Mouse (Mus musculus): ENCODE measurements around the gene Gm973.
A peak's percentile ranks its signal among the peaks of the same experiment; 100 is the strongest.
"Not testable (repeated sequence)": the region's sequence is repeated elsewhere in the genome, so short reads cannot be mapped to it uniquely, and the experiment has no call there.

The Gm973 gene

GRCm38 (mm10) chr1:59625410-59625809 is 109.3 kb downstream of the Gm973 start:
- DNase-seq (ENCODE audit: low spot score in 2 of 2), result no peak

- DNase-seq (ENCODE audit: low spot score in 2 of 2), result no peak
Observed at GRCm38 (mm10) chr1:59629194-59629593, 113.1 kb downstream of the Gm973 start.

GRCm38 (mm10) chr1:59630356-59630755 is 114.3 kb downstream of the Gm973 start:
- DNase-seq (ENCODE audit: low spot score in 2 of 2), result not testable (repeated sequence)

GRCm38 (mm10) chr1:59631986-59632659 is 116.1 kb downstream of the Gm973 start:
- DNase-seq (ENCODE audit: low spot score in 2 of 2), result no peak

DNA sequence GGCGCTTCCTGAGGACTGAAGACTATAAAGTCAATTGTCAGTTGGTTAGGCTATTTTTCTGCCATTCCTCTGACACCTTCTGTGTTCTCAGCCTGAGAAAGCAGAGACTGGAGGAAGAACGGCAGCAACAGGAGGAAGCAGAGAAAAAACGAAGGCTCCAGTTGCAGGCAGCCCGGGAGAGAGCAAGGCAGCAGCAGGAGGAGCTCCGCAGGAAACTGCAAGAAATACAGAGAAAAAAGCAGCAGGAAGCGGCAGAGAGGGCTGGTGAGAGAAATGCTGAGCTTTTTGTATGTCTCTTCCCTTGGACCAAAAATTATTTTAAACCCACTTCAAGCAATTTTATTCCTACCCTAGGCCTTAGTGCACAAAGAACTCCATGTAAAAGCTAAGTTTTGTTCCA is 117.0 kb downstream of the Gm973 start:
- DNase-seq (ENCODE audit: low spot score in 2 of 2), result no peak

DNA sequence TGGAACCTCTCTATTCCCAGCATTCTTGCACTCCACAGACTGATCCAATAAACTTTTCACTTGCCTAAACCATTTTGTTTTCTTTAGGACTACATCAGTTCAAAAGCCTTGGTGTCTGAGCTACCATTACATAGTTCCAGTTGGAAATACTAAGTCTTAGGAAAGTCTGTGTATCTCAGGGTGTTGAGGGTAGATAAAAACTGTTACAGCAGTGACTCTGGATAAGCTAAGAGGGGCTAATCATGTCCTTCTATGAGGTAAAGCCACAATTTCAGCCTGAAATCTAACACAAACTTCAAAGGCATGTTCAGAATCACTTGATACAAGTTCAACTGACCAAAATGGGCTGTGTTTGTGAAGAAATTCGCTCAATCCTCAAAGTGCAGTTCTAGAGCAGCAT is 120.3 kb downstream of the Gm973 start:
- no peak for DNase-seq (ENCODE audit: low spot score in 2 of 2)

GRCm38 (mm10) chr1:59638371-59638770 is 122.3 kb downstream of the Gm973 start:
- DNase-seq (ENCODE audit: low spot score in 2 of 2), result no peak

DNA sequence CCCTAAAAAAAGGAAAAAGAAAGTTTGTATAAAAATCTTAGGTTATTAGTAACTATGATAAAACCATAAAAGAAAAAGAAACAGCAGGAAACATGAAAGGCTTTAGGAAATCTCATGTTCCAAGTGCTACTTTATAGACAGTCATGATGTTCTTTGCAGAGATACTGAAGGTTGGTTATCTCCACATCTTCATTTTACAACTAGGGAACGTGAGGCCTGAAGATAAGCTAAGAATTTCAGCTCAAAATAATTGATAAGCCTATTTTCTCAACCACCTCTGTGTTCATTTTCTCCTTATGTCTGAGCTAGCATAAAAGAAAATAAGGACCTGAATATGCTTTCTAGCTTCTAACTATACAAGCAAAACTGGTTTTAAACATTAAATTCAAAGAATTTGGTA is 126.4 kb downstream of the Gm973 start:
- DNase-seq (ENCODE audit: low spot score in 2 of 2), result no peak

GRCm38 (mm10) chr1:59646502-59646901 is 130.4 kb downstream of the Gm973 start:
- not testable (repeated sequence) for DNase-seq (ENCODE audit: low spot score in 2 of 2)

DNA sequence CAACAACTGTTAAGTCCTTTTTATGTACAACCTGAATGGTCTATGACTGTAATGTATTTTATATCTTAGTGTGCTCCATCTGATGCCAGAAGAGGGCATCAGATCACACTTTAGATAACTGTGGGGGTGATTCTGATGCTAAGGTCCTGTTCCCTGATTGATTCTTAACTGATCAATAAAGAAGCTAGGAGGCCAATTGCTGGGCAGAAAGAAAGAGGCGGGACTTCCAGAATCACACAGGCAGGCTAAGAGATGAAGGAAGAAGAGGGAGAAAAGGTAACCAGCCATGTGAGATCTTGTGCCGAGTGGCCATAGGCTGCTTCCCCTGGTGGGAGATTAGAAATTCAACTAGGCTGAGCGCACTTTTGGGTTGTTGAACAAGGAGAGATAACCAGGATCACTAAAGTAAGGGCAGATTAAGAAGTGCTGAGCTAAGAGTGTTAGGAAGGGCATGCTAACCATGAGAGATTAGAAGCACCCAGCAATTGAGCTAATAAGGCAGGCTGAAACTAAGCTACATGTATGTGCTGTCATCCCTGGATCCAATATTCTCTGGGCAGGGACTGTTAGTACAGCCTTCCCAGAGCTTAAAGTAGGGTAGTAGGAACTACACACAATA is 135.2 kb downstream of the Gm973 start:
- DNase-seq (ENCODE audit: low spot score in 2 of 2), result no peak

DNA sequence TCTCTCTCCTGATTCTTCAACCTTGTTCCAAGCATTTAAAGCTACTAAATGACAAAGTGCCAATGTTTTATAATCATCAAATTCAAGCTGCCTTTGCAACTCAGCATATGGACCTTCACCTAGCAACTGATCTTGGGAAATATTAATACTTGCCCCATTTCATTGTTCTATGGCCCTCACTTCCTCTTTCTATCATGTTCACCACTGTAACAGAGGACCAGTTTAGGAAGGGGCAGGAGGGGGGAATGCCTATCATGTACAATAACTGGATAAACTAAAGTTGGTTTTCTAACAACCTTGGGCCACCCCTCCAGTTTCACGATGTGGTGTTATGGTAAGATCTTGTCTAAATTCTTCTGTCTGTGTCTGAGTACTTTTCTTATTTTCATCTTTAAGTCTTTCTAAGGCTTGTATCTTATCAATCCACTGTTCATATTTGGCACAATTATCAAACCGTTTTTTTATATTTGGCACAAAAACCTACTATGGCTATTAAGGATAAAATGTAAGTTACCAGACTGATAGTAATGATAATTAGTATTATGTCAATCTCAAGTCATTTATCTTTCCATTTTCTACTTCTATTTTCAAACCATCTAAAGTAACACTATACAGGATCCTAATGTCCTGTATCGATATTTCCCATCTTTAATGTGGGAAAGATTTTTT is 137.3 kb downstream of the Gm973 start:
- no peak for DNase-seq (ENCODE audit: low spot score in 2 of 2)

DNA sequence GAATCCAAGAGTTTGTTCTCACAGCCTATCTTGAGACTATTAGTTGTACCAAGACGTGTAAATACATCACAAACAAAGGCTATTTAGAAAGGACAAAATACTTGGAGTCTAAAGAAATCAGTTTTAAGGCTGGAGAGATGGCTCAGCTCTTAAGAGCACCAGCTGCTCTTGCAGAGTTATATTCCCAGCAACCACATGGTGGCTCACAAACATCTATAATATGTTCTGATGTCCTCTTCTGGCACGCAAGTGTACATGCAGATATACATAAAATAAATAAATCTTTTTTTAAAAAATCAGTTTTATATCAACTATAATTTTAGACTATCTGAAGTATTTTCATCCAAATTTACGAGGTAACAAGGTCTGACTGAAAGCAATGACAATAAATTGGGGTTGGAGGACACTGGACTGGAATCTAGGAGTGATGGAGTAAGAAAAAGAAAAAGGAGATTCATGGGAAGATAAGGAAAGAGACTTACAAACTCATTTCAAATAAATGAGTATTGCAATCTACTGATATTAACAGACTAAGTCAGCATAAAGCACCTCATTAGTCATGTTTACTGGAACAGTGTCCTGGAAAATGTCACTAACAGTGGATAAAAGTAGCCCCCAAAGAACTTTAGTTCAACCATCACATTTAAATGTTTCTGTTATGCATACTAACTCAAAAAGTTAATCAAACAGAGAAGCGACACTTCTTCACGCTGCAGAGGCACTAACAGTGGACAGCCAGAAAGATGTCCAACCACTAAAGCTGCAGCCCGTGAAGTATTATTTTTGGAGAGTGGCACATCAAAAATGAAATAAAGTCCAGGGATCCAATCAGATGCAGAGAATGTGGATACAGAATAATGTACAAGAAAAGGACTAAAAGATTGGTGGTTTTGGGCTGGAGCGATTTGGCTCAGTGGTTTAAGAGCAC is 140.4 kb downstream of the Gm973 start:
- no peak for DNase-seq (ENCODE audit: low spot score in 2 of 2)

DNA sequence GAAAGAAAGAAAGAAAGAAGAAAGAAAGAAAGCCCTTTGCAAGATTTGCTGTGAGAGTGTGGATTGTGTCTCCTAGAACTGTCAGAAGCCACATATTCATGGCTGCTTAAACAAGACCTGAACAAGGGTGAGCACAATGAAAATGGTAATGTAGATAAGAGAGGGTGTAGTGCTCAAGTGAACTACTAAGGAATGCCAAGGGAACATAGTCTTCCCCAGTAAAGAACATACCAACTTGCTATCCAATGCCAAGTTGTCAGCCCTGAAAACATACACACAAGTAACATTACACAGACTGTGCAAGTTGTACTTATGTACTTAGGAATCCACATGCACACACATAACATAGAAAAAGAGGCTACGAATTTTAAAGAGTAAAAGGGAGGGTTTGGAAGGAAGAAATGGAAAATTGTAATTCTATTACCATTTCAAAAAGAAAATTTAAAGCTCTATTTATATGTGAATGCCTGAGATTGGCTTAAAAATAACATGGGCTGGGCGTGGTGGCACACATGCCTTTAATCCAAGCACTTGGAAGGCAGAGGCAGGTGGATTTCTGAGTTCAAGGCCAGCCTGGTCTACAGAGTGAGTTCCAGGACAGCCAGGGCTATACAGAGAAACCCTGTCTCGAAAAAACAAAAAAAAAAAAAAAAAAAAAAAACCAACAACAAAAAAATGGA is 147.5 kb downstream of the Gm973 start:
- no peak for DNase-seq (ENCODE audit: low spot score in 2 of 2)

- no peak for DNase-seq (ENCODE audit: low spot score in 2 of 2)
Observed at GRCm38 (mm10) chr1:59668871-59669270, 152.8 kb downstream of the Gm973 start.

GRCm38 (mm10) chr1:59669962-59670630 is 154.0 kb downstream of the Gm973 start:
- DNase-seq (ENCODE audit: low spot score in 2 of 2), result peak; percentile 8 to 17

GRCm38 (mm10) chr1:59670641-59671168 is 154.6 kb downstream of the Gm973 start, which contains the start of gene Sumo1:
Sumo1 (minus strand) TSS chr1:59670834.
- DNase-seq (ENCODE audit: low spot score in 2 of 2), result peak; percentile 77 to 84

DNA sequence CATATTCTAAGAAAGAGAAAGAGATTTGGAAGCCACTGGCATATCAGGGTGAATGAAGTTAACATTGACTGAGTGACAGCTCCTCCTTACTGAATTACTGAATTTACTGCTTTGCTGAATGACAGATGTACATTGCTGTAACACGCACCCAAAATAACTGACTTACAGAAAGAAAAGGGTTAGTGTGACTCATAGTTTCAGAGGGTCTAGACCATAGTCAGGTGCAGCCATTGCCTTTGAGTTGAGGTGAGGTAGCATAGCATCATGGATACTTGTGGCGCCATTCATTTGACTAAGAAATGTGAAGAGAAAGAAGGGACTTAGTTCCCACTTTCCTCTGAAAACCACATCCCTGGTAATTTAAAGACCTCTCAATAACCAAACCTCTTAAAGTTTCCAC is 157.6 kb downstream of the Gm973 start:
- DNase-seq (ENCODE audit: low spot score in 2 of 2), result no peak

DNA sequence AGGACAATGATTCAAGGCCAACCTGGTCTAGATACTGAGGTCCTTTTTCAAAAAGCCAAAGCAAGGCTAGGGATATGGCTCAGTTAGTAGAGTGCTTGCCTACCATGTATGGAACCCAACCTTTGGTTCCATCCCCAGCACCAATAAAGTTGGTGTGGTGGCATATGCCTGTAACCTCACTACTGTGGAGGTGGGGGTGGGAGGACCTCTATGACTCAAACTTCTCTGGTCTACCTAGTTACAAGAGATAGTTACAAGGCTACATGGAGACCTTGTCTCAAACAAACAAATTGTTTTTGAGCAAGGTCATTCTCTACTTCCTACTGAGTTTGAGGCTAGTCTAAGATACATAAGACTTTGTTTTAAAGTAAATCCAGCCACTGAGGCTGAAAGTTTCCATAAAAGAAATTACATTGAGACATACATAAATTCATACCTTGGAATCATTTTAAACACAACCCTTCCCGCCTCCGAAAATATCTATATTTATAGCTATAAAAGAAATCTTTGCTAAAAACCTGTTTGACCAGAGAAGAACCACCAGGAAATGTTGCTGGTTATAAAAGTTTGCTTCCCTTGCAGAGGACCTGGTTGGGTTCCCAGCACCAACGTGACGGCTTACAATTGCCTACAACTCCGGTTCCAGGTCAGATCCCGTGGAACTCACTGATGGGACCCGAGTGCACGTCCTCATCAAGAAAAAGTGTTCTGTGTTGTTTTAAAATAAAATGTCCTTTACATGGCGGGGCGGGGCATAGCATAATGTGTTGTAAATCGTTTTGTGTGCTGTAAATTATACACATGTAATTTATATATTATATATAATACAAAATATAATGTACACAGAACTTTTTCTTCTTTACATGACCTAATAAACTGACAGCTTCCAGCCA is 168.1 kb downstream of the Gm973 start:
- DNase-seq (ENCODE audit: low spot score in 2 of 2), result no peak

All from frontal cortex, postnatal 25 days (tissue).